ENCODE assay signal across 9 mouse cellular contexts in the genomic region with DNA sequence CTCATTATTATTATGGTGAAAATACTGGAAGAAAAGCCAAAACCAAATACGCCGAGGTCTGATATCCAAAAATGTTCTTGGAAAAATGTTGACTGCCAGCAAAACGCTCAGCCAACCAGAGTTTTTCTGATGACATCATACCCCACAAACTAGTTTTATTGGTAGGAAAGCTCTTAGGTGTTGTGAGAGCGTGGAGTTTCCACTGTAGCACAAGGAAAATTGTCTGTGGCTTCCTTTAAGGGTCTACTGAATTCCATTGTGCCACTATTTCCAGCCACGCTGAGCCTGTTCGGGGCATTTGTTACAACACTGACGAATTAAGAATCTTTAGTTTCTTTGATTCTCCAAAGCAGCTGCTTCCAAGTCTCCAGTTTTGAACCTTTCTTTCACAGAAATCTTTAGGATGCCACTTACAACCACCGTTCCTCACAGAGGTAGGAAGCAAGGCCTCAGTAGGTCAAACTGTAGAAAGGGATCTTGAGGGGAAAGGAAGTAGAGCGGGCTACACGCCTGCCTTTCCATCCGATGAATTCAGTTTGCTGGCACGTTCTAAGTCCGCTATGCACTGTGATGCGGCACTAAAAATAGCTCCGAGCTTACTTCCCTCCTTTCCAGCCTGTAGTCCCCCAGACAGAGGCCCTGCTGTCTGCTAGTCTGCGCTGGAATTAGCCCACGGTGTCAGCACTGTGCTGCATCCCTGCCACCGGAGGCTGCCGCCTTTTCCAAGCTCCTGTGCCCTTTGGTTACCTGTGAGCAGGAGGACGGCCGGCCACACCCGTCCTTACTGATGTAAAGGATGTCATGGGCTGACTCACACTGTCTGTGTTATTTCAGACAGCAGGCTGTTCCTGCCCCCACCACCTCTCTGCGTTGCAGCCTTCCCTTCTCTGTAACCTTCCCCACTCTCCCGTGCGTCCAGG.
DNase-seq lines count a peak whose midpoint lies in the region; ATAC-seq and TF ChIP-seq lines count a peak whose summit lies in the region.
"Had no signal": no experiment of that assay in that cellular context is flagged by ENCODE, and none has a peak within 500 bp of the region (broad histone marks: within the 10 kb centered on the region; RNA-seq: fewer than 3 reads in every experiment).

No protein-coding gene starts in this region.

- no peak for TF ChIP-seq POLR2A in ES-Bruce4 (IDR thresholded peaks at IDR 0.05; ENCODE audit: insufficient read depth, low read length)

- DNase-seq in forebrain, embryonic 10.5 days (ENCODE audit: extremely low spot score, low spot score): no peak
- no peak for DNase-seq in forebrain, embryonic 11.5 days (ENCODE audit: low spot score)
- DNase-seq in frontal cortex, postnatal 36 days (ENCODE audit: low spot score in 2 of 2): peak; percentile 36 to 57
- DNase-seq in layer of hippocampus, adult 8-10 months (ENCODE audit: low spot score in 2 of 2): peak; percentile 9 to 16
- peak; percentile 30 to 48 for DNase-seq in lung, postnatal 4 days
- no peak for DNase-seq in thymus, postnatal 10 days (ENCODE audit: low spot score in 2 of 2)

- H3K27me3 ChIP-seq in forebrain, embryonic 10.5 days (ENCODE audit: poor library complexity, severe bottlenecking): no peaks in the 10 kb centered on the region
- no peaks in the 10 kb centered on the region for H3K27me3 ChIP-seq in forebrain, embryonic 11.5 days (ENCODE audit: control insufficient read depth, insufficient read depth, low read length)
- H3K27me3 ChIP-seq in ES-Bruce4 (ENCODE audit: control insufficient read depth, insufficient read depth, low read length, poor library complexity, severe bottlenecking): no peaks in the 10 kb centered on the region

- peak overlapping the region; percentile 20; the same call in 1 of the 2 replicates for H3K27ac ChIP-seq in forebrain, embryonic 10.5 days
- H3K27ac ChIP-seq in forebrain, embryonic 11.5 days (ENCODE audit: low read depth, low read length): no peak overlapping the region
- H3K27ac ChIP-seq in ES-Bruce4 (ENCODE audit: insufficient read depth, low read length): no peak overlapping the region

- H3K36me3 ChIP-seq in forebrain, embryonic 10.5 days (replicated peaks): no peaks in the 10 kb centered on the region
- no peaks in the 10 kb centered on the region for H3K36me3 ChIP-seq in forebrain, embryonic 11.5 days (ENCODE audit: control insufficient read depth, insufficient read depth, low read length)
- H3K36me3 ChIP-seq in ES-Bruce4 (ENCODE audit: control insufficient read depth, insufficient read depth, low read length, poor library complexity, severe bottlenecking): no peaks in the 10 kb centered on the region

- TF ChIP-seq CTCF in ES-Bruce4 (IDR thresholded peaks at IDR 0.05; ENCODE audit: low read depth, low read length): no peak

- H3K9me3 ChIP-seq in forebrain, embryonic 10.5 days: no peaks in the 10 kb centered on the region
- no peaks in the 10 kb centered on the region for H3K9me3 ChIP-seq in forebrain, embryonic 11.5 days (ENCODE audit: control insufficient read depth, low read length)
- H3K9me3 ChIP-seq in ES-Bruce4 (replicated peaks; ENCODE audit: control insufficient read depth, insufficient read depth, low read length, poor library complexity, severe bottlenecking): no peaks in the 10 kb centered on the region

- H3K4me2 ChIP-seq in forebrain, embryonic 11.5 days (ENCODE audit: low read depth, low read length, severe bottlenecking): no peak overlapping the region

- TF ChIP-seq EP300 in ES-Bruce4 (IDR thresholded peaks at IDR 0.05; ENCODE audit: insufficient read depth, low read depth, low read length): no peak

- H3K9ac ChIP-seq in forebrain, embryonic 11.5 days (ENCODE audit: low read length): no peak overlapping the region
- H3K9ac ChIP-seq in ES-Bruce4 (ENCODE audit: low read depth, poor library complexity, severe bottlenecking): no peak overlapping the region

- 65% methylated on average over 25 of the region's 25 CpGs for WGBS in forebrain, embryonic 10.5 days
- WGBS in forebrain, embryonic 11.5 days: 64% methylated on average over 25 of the region's 25 CpGs

- peaks cover 29% of the 10 kb centered on the region for H3K4me1 ChIP-seq in forebrain, embryonic 10.5 days
- H3K4me1 ChIP-seq in forebrain, embryonic 11.5 days (replicated peaks; ENCODE audit: control insufficient read depth, insufficient read depth, low read length): 0 out of 2 replicates have a peak, but pooled peaks cover 2% of the 10 kb centered on the region
- H3K4me1 ChIP-seq in ES-Bruce4 (ENCODE audit: control insufficient read depth, insufficient read depth, low read length): peaks cover 1% of the 10 kb centered on the region

- ATAC-seq in forebrain, embryonic 11.5 days (replicated peaks; ENCODE audit: low FRiP score): no peak
- ATAC-seq in erythroid progenitor cell, adult 5-6 weeks (replicated peaks; ENCODE audit: low FRiP score, poor library complexity, severe bottlenecking): no peak

- H3K4me3 ChIP-seq in forebrain, embryonic 10.5 days: no peak overlapping the region
- H3K4me3 ChIP-seq in forebrain, embryonic 11.5 days (ENCODE audit: low read depth, low read length): no peak overlapping the region
- peak overlapping the region; percentile 35 for H3K4me3 ChIP-seq in ES-Bruce4 (ENCODE audit: low read depth, low read length)
- H3K4me3 ChIP-seq: myocyte had no signal

Comparison
In these comparisons a context has a peak if more than half of its experiments do, and no peak if none do; other contexts are left out.
1. DNase-seq: peak in frontal cortex, postnatal 36 days (2 of 2), layer of hippocampus, adult 8-10 months (2 of 2) and lung, postnatal 4 days (2 of 2); none in forebrain, embryonic 10.5 days (single experiment), forebrain, embryonic 11.5 days (single experiment) and thymus, postnatal 10 days (0 of 2).